ENCODE assay signal across 8 mouse cellular contexts in the genomic region with DNA sequence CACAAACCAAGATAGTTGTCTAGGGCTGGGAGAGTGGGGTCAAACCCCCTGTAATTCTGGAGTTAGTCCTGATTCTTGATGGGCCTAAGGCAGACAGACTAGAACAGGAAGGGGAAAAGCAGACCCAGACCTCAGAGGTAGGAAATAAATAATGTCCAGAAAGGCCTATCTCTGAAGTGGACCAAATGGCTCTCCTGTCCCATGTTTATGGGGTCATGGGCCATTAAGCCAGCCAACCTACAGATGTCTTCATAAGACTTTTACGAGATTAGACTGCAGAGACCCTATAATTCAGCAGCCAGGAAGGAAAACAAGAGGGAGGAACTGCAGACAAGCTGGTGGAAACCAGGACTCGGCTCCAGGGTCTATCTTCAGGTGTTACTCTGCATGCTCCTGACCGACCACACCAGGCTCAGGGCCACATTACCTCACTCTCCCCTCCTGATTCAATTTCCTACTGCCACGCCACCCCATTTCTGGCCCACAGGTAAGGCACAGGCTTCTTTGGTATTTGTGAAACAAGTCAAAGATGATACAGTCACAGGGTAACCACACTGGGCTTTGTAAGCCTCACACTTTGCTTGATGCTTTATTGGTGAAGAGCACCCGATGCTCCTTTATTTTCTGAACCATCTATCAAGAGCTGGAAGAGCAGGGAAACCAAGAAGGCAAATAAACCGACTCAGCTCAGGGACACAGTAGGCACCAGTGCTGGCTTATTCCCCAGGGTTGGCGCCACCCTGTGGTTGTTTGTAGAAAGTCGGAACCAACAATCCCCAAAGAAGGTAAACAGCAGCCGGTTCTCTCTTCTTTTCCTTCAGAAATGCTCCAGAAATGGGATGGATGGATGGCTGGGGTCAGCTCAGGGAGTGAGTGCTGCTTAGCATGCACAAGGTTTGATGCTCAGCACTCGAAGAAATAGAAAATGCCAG. TPM values are rescaled to one million over a fixed set of nuclear protein-coding genes. Genes with fewer than 3 reads are reported as not detected.
DNase-seq lines count a peak whose midpoint lies in the region; ATAC-seq and TF ChIP-seq lines count a peak whose summit lies in the region.
"Had no signal": no experiment of that assay in that cellular context is flagged by ENCODE, and none has a peak within 500 bp of the region (broad histone marks: within the 10 kb centered on the region; RNA-seq: fewer than 3 reads in every experiment).

No protein-coding gene starts in this region.

- no peak for TF ChIP-seq EP300 in stomach, postnatal 0 days (optimal IDR thresholded peaks at IDR 0.05)

- no peak overlapping the region for H3K27ac ChIP-seq in intestine, postnatal 0 days (ENCODE audit: low read depth, low read length)
- no peak overlapping the region for H3K27ac ChIP-seq in intestine, embryonic 16.5 days (ENCODE audit: low read length)
- H3K27ac ChIP-seq in limb, embryonic 12.5 days = peak overlapping the region; percentile 41; the same call in 1 of the 2 replicates
- no peak overlapping the region for H3K27ac ChIP-seq in stomach, postnatal 0 days (replicated peaks)
- H3K27ac ChIP-seq: embryonic facial prominence, embryonic 15.5 days had no signal

- peak; percentile 85 for TF ChIP-seq CTCF in intestine, postnatal 0 days (IDR thresholded peaks at IDR 0.05; ENCODE audit: low read depth)
- TF ChIP-seq CTCF in stomach, postnatal 0 days (IDR thresholded peaks at IDR 0.05; ENCODE audit: low read depth) = peak; percentile 83

- no peak overlapping the region for H3K4me2 ChIP-seq in intestine, postnatal 0 days (replicated peaks; ENCODE audit: low read depth)
- H3K4me2 ChIP-seq in intestine, embryonic 16.5 days (ENCODE audit: low read depth, low read length) = no peak overlapping the region
- no peak overlapping the region for H3K4me2 ChIP-seq in limb, embryonic 12.5 days
- H3K4me2 ChIP-seq in stomach, postnatal 0 days (replicated peaks; ENCODE audit: low read depth) = no peak overlapping the region
- H3K4me2 ChIP-seq: embryonic facial prominence, embryonic 15.5 days had no signal

- no peaks in the 10 kb centered on the region for H3K27me3 ChIP-seq in intestine, postnatal 0 days (replicated peaks; ENCODE audit: control insufficient read depth, insufficient read depth, low read length)
- no peaks in the 10 kb centered on the region for H3K27me3 ChIP-seq in intestine, embryonic 16.5 days (replicated peaks; ENCODE audit: control insufficient read depth, insufficient read depth, low read length)
- H3K27me3 ChIP-seq in limb, embryonic 12.5 days = no peaks in the 10 kb centered on the region
- no peaks in the 10 kb centered on the region for H3K27me3 ChIP-seq in stomach, postnatal 0 days (ENCODE audit: control insufficient read depth, insufficient read depth, low read length)
- H3K27me3 ChIP-seq: embryonic facial prominence, embryonic 15.5 days had no signal

- H3K36me3 ChIP-seq in intestine, postnatal 0 days (ENCODE audit: control insufficient read depth, insufficient read depth) = peaks cover 19% of the 10 kb centered on the region
- H3K36me3 ChIP-seq in intestine, embryonic 16.5 days (ENCODE audit: control insufficient read depth, insufficient read depth, low read length) = no peaks in the 10 kb centered on the region
- H3K36me3 ChIP-seq in limb, embryonic 12.5 days = peaks cover 66% of the 10 kb centered on the region
- peaks cover 11% of the 10 kb centered on the region; the same call in 1 of the 2 replicates for H3K36me3 ChIP-seq in stomach, postnatal 0 days (ENCODE audit: control insufficient read depth, insufficient read depth, low read length)

- H3K9ac ChIP-seq in intestine, postnatal 0 days (ENCODE audit: low read depth, low read length) = no peak overlapping the region
- H3K9ac ChIP-seq in intestine, embryonic 16.5 days (ENCODE audit: low read depth, low read length) = no peak overlapping the region
- H3K9ac ChIP-seq in limb, embryonic 12.5 days (replicated peaks) = 0 out of 2 replicates have a peak overlapping the region, but pooled peaks have one; percentile 27
- no peak overlapping the region for H3K9ac ChIP-seq in stomach, postnatal 0 days (ENCODE audit: low read length)
- H3K9ac ChIP-seq: embryonic facial prominence, embryonic 15.5 days had no signal

- 62% methylated on average over 10 of the region's 10 CpGs for WGBS in intestine, postnatal 0 days
- 54% methylated on average over 10 of the region's 10 CpGs for WGBS in intestine, embryonic 16.5 days
- WGBS in limb, embryonic 12.5 days = 38% methylated on average over 10 of the region's 10 CpGs
- 61% methylated on average over 10 of the region's 10 CpGs for WGBS in stomach, postnatal 0 days

- DNase-seq in 416B (ENCODE audit: low read depth) = peak; percentile 58
- peak; percentile 33 for DNase-seq in CD4-positive helper T cell, adult 2 months (ENCODE audit: low read depth, low spot score)
- peak; percentile 67 for DNase-seq in embryo, embryonic 10 days (ENCODE audit: low spot score)
- peak; percentile 62 for DNase-seq in stomach, postnatal 0 days (ENCODE audit: low spot score)

- ATAC-seq in intestine, postnatal 0 days = no peak
- ATAC-seq in intestine, embryonic 16.5 days = no peak
- no peak for ATAC-seq in limb, embryonic 12.5 days (ENCODE audit: insufficient number of reproducible peaks, insufficient read depth, low FRiP score, low TSS enrichment, low read depth)
- ATAC-seq in stomach, postnatal 0 days (ENCODE audit: low FRiP score, low TSS enrichment) = no peak

- H3K4me3 ChIP-seq in intestine, postnatal 0 days (ENCODE audit: low read depth, low read length) = no peak overlapping the region
- H3K4me3 ChIP-seq in intestine, embryonic 16.5 days (ENCODE audit: low read length) = no peak overlapping the region
- H3K4me3 ChIP-seq in limb, embryonic 12.5 days (replicated peaks) = no peak overlapping the region
- no peak overlapping the region for H3K4me3 ChIP-seq in stomach, postnatal 0 days (ENCODE audit: low read depth, low read length)
- H3K4me3 ChIP-seq: embryonic facial prominence, embryonic 15.5 days had no signal

- no peaks in the 10 kb centered on the region for H3K4me1 ChIP-seq in intestine, postnatal 0 days (replicated peaks; ENCODE audit: control insufficient read depth, insufficient read depth, low read length)
- H3K4me1 ChIP-seq in intestine, embryonic 16.5 days (ENCODE audit: control insufficient read depth, insufficient read depth, low read length) = no peaks in the 10 kb centered on the region
- H3K4me1 ChIP-seq in limb, embryonic 12.5 days (replicated peaks) = peaks cover 11% of the 10 kb centered on the region; the same call in 1 of the 2 replicates
- H3K4me1 ChIP-seq in stomach, postnatal 0 days (replicated peaks; ENCODE audit: control insufficient read depth, insufficient read depth) = no peaks in the 10 kb centered on the region

- H3K9me3 ChIP-seq in intestine, postnatal 0 days (ENCODE audit: control insufficient read depth) = no peaks in the 10 kb centered on the region
- H3K9me3 ChIP-seq in intestine, embryonic 16.5 days (ENCODE audit: control insufficient read depth, low read length) = no peaks in the 10 kb centered on the region
- no peaks in the 10 kb centered on the region for H3K9me3 ChIP-seq in limb, embryonic 12.5 days
- H3K9me3 ChIP-seq in stomach, postnatal 0 days (ENCODE audit: control insufficient read depth, low read length) = no peaks in the 10 kb centered on the region
- H3K9me3 ChIP-seq: embryonic facial prominence, embryonic 15.5 days had no signal

RNA-seq across cellular contexts. Expression of a gene that starts 23.9 kb away (rescaled TPM):
- 8.6 and 9.2 TPM in 2 replicates for polyA plus RNA-seq in intestine, postnatal 0 days (2015; fragmentation: Nextera tagmentation; extraction: Ambion mirVana)
- polyA plus RNA-seq in intestine, embryonic 16.5 days (2015; fragmentation: Nextera tagmentation; extraction: Ambion mirVana) = 20.2 and 22.1 TPM in 2 replicates
- 14.6 and 15.2 TPM in 2 replicates for polyA plus RNA-seq in limb, embryonic 12.5 days (2016; fragmentation: Nextera tagmentation; extraction: Ambion mirVana)
- 10.6 and 11.2 TPM in 2 replicates for polyA plus RNA-seq in stomach, postnatal 0 days (2015; fragmentation: Nextera tagmentation; extraction: Ambion mirVana)

RNA-seq across cellular contexts. Expression of a gene that starts 48.8 kb away (rescaled TPM):
- 24.0 TPM in 2 replicates for polyA plus RNA-seq in intestine, postnatal 0 days (2015; fragmentation: Nextera tagmentation; extraction: Ambion mirVana)
- polyA plus RNA-seq in intestine, embryonic 16.5 days (2015; fragmentation: Nextera tagmentation; extraction: Ambion mirVana) = 60.0 and 70.4 TPM in 2 replicates
- 201 and 206 TPM in 2 replicates for polyA plus RNA-seq in limb, embryonic 12.5 days (2016; fragmentation: Nextera tagmentation; extraction: Ambion mirVana)
- polyA plus RNA-seq in stomach, postnatal 0 days (2015; fragmentation: Nextera tagmentation; extraction: Ambion mirVana) = 23.0 and 26.8 TPM in 2 replicates

RNA-seq across cellular contexts. Expression of a gene that starts 49.4 kb away (rescaled TPM):
- polyA plus RNA-seq in intestine, postnatal 0 days (2015; fragmentation: Nextera tagmentation; extraction: Ambion mirVana) = 219 and 224 TPM in 2 replicates
- polyA plus RNA-seq in intestine, embryonic 16.5 days (2015; fragmentation: Nextera tagmentation; extraction: Ambion mirVana) = 472 and 503 TPM in 2 replicates
- polyA plus RNA-seq in limb, embryonic 12.5 days (2016; fragmentation: Nextera tagmentation; extraction: Ambion mirVana) = 1,378 and 1,438 TPM in 2 replicates
- 236 and 251 TPM in 2 replicates for polyA plus RNA-seq in stomach, postnatal 0 days (2015; fragmentation: Nextera tagmentation; extraction: Ambion mirVana)
